Mouse (Mus musculus): ENCODE measurements around the gene Ddx28. TPM values are rescaled to one million over a fixed set of nuclear protein-coding genes. Genes with fewer than 3 reads are reported as not detected.
"Not testable (repeated sequence)": the region's sequence is repeated elsewhere in the genome, so short reads cannot be mapped to it uniquely, and the experiment has no call there.

Ddx28 gene
- polyA plus RNA-seq, 1 experiment from 2014 or later = 19.7 TPM

DNA sequence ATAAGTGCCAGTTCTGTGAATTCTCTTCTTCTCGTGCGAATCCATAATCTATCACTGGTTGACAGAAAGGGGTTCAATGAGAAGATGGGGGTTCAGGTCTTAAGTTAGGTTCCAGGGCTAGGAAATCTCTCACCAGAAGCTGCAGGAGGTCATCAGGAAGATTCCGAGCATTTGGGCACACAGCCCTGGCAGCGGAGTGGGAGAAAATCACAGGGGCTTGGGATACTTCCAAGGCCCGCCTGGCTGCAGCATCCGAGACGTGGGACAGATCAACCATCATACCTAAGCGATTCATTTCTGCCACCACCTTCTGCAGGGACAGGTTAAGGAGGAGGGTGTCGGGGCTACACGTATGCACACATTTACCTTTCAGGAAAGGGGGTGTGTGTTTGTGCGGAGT lies 23.1 kb downstream of the Ddx28 start:
- no peaks in the 10 kb centered on the region; the same call in 1 of the 2 replicates for H3K27me3 ChIP-seq
- 87% methylated on average over 11 of the region's 11 CpGs for WGBS
- no peak for ATAC-seq (ENCODE audit: low FRiP score, low read depth)
- no peak overlapping the region for H3K4me3 ChIP-seq
- no peaks in the 10 kb centered on the region for H3K36me3 ChIP-seq
- no peaks in the 10 kb centered on the region for H3K4me1 ChIP-seq
- H3K9me3 ChIP-seq = no peaks in the 10 kb centered on the region
- no peak overlapping the region for H3K27ac ChIP-seq
- no peak overlapping the region for H3K9ac ChIP-seq
- H3K4me2 ChIP-seq (replicated peaks) = no peak overlapping the region

DNA sequence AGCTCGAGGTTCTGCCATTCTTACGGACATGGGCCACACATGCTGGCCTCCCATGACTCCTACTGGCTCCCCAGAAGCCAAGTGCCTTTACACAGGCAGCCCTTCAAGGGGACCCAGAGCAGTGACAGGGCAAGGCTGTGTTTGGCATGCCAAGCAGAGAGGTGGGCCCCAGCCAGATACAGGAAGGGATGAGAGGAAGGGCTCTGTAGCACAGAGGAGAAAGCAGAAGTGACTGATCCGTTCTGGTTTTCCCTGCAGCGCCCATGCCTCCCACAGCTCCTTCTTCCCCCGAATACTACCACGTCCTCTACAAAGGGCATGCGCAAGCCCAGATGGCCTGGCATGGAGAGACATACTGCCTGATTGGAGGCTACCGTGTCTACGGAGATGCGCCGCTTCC lies 28.3 kb downstream of the Ddx28 start:
- H3K9ac ChIP-seq; H3K4me2 ChIP-seq (replicated peaks); ATAC-seq (ENCODE audit: low FRiP score, low read depth); H3K27me3 ChIP-seq; H3K4me1 ChIP-seq; H3K36me3 ChIP-seq; H3K4me3 ChIP-seq; H3K9me3 ChIP-seq; H3K27ac ChIP-seq: not testable (repeated sequence)
- 77% methylated on average over 11 of the region's 11 CpGs for WGBS

DNA sequence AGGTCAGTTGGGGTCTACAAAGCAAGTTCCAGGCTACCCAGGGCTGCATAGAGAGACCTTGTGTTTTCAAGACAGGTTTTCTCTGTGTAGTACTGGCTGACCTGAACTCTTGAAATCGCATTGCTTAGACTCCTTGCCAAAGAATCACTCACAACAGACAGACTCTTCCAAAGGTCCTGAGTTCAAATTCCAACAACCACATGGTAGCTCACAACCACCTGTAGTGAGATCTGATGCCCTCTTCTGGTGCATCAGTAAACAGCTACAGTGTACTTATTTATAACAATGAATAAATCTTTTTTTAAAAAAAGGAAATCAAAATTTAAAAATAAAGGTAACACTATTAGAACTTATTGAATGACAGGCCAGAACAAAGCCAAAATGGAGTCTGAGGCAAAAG lies 30.5 kb downstream of the Ddx28 start:
- Histone ChIP-seq H3K9me3 (0 out of 2 replicates have a peak, but pooled peaks cover 2% of the 10 kb centered on the region), H3K27ac (no peak overlapping the region), H3K36me3 (no peaks in the 10 kb centered on the region), H3K27me3 (no peaks in the 10 kb centered on the region), H3K4me1 (no peaks in the 10 kb centered on the region), H3K4me3 (no peak overlapping the region), H3K4me2 (replicated peaks) (no peak overlapping the region), H3K9ac (no peak overlapping the region)
- ATAC-seq (ENCODE audit: low FRiP score, low read depth) = no peak
- WGBS = 83% methylated on average over 1 of the region's 1 CpGs

- no peak within 1 kb of the TSS for H3K4me3 ChIP-seq
- H3K9me3 ChIP-seq = 0 out of 2 replicates have a peak, but pooled peaks cover 2% of the 10 kb centered on the region
- no peaks in the 10 kb centered on the region for H3K36me3 ChIP-seq
- no peak for ATAC-seq (ENCODE audit: low FRiP score, low read depth)
- H3K27ac ChIP-seq = no peak within 1 kb of the TSS
- H3K4me1 ChIP-seq = no peaks in the 10 kb centered on the region
- no peak within 1 kb of the TSS for H3K9ac ChIP-seq
- 92% methylated on average over 15 of the region's 15 CpGs for WGBS
- no peaks in the 10 kb centered on the region for H3K27me3 ChIP-seq
- no peak within 1 kb of the TSS for H3K4me2 ChIP-seq (replicated peaks)
Observed at GRCm38 (mm10) chr8:105979325-105979724, 32.4 kb downstream of the Ddx28 start, which contains the start of gene Dpep3. Gene Dpep3 (minus strand): TSS chr8:105979429.

- H3K27ac ChIP-seq = no peak overlapping the region
- H3K4me1 ChIP-seq = no peaks in the 10 kb centered on the region
- no peaks in the 10 kb centered on the region for H3K27me3 ChIP-seq
- no peak overlapping the region for H3K9ac ChIP-seq
- no peak overlapping the region for H3K4me3 ChIP-seq
- no peaks in the 10 kb centered on the region for H3K36me3 ChIP-seq
- WGBS = 59% methylated on average over 7 of the region's 7 CpGs
- 0 out of 2 replicates have a peak, but pooled peaks cover 2% of the 10 kb centered on the region for H3K9me3 ChIP-seq
- ATAC-seq (ENCODE audit: low FRiP score, low read depth) = no peak
- H3K4me2 ChIP-seq (replicated peaks) = no peak overlapping the region
Observed at GRCm38 (mm10) chr8:105975363-105975762, 36.3 kb downstream of the Ddx28 start.

DNA sequence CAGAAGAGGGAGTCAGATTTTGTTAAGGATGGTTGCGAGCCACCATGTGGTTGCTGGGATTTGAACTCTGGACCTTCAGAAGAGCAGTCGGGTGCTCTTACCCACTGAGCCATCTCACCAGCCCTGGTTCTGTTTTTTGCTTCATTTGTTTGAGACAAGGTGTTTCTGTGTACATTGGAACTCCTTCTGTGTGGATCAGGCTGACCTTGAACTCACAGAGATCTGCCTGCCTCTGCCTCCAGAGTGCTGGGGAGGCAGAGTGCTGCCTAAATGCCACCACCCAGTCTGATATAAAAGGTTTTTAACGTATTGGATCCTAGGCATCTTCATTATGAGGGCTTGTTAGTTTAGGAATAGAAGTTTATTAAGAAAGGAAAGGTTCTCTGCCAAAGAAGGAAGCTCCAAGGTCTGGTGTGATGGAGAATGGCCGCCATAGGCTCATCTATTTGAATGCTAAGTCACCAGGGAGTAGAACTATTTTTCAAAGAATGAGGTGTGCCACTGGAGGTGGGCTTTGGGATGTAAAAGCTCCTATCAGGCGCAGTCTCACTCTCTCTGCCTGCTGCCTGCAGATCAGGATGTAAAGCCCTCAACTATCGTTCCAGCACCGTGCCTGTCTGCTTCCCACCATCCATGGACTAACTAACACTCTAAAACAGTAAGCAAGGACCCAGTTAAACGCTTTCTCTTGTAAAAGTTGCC lies 40.5 kb downstream of the Ddx28 start:
- ATAC-seq (ENCODE audit: low FRiP score, low read depth) = no peak
- no peak overlapping the region for H3K9ac ChIP-seq
- peaks cover 11% of the 10 kb centered on the region for H3K4me1 ChIP-seq
- WGBS = 78% methylated on average over 8 of the region's 8 CpGs
- H3K27me3 ChIP-seq = no peaks in the 10 kb centered on the region
- no peak overlapping the region for H3K4me2 ChIP-seq (replicated peaks)
- no peaks in the 10 kb centered on the region for H3K9me3 ChIP-seq
- H3K27ac ChIP-seq = no peak overlapping the region
- no peak overlapping the region for H3K4me3 ChIP-seq
- H3K36me3 ChIP-seq = no peaks in the 10 kb centered on the region

DNA sequence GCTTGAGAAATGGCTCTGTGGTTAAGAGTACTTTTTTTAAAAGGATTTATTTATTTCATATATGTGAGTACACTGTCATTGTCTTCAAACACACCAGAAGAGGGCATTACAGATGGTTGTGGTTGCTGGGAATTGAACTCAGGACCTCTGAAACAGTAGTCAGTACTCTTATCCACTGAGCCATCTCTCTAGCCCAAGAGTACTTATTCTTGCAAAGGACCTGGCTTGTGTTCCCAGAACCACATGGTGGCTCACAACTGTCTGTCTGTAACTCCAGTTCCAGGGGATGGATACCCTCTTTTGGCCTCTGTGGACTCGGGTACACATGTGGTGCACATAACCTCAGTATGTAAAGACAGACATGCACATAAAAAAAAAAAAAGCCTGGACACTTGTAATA lies 42.3 kb downstream of the Ddx28 start:
- Histone ChIP-seq H3K36me3 (no peaks in the 10 kb centered on the region), H3K9me3 (no peaks in the 10 kb centered on the region), H3K27ac (no peak overlapping the region), H3K4me3 (no peak overlapping the region), H3K4me2 (replicated peaks) (no peak overlapping the region), H3K27me3 (no peaks in the 10 kb centered on the region), H3K9ac (no peak overlapping the region), H3K4me1 (peaks cover 21% of the 10 kb centered on the region)
- 84% methylated on average over 1 of the region's 1 CpGs for WGBS
- ATAC-seq (ENCODE audit: low FRiP score, low read depth) = no peak

GRCm38 (mm10) chr8:105966692-105967311 lies 44.9 kb downstream of the Ddx28 start:
- Histone ChIP-seq H3K9ac (no peak overlapping the region; the same call in 1 of the 2 replicates), H3K4me1 (peaks cover 40% of the 10 kb centered on the region), H3K4me3 (peak overlapping the region; percentile 81), H3K4me2 (replicated peaks) (peak overlapping the region; percentile 71), H3K9me3 (no peaks in the 10 kb centered on the region), H3K27ac (peak overlapping the region; percentile 63), H3K36me3 (no peaks in the 10 kb centered on the region), H3K27me3 (no peaks in the 10 kb centered on the region)
- WGBS = 5% methylated on average over 19 of the region's 19 CpGs
- peak; percentile 35; the same call in 1 of the 2 replicates for ATAC-seq (ENCODE audit: low FRiP score, low read depth)

GRCm38 (mm10) chr8:105965905-105966341 lies 45.8 kb downstream of the Ddx28 start, which contains the start of gene Slc12a4:
Gene Slc12a4 (minus strand): TSS chr8:105966097.
- peak within 1 kb of the TSS; percentile 81 for H3K4me3 ChIP-seq
- H3K9ac ChIP-seq = peak within 1 kb of the TSS; percentile 90
- no peaks in the 10 kb centered on the region for H3K36me3 ChIP-seq
- H3K9me3 ChIP-seq = no peaks in the 10 kb centered on the region
- H3K27me3 ChIP-seq = no peaks in the 10 kb centered on the region
- peak; percentile 88 for ATAC-seq (ENCODE audit: low FRiP score, low read depth)
- peak within 1 kb of the TSS; percentile 71 for H3K4me2 ChIP-seq (replicated peaks)
- under 1% methylated on average over 46 of the region's 47 CpGs for WGBS
- peak within 1 kb of the TSS; percentile 85 for H3K27ac ChIP-seq
- H3K4me1 ChIP-seq = peaks cover 40% of the 10 kb centered on the region

GRCm38 (mm10) chr8:105965266-105965904 lies 46.3 kb downstream of the Ddx28 start:
- WGBS = under 1% methylated on average over 40 of the region's 40 CpGs
- ATAC-seq (ENCODE audit: low FRiP score, low read depth) = peak; percentile 74
- H3K27me3 ChIP-seq = no peaks in the 10 kb centered on the region

GRCm38 (mm10) chr8:105964506-105965265 lies 47.0 kb downstream of the Ddx28 start:
- peak overlapping the region; percentile 85; the same call in 1 of the 2 replicates for H3K27ac ChIP-seq
- 58% methylated on average over 12 of the region's 12 CpGs for WGBS
- H3K4me2 ChIP-seq (replicated peaks) = peak overlapping the region; percentile 71
- peak overlapping the region; percentile 90 for H3K9ac ChIP-seq
- H3K36me3 ChIP-seq = peaks cover 10% of the 10 kb centered on the region
- H3K4me1 ChIP-seq = peaks cover 48% of the 10 kb centered on the region
- no peaks in the 10 kb centered on the region for H3K9me3 ChIP-seq
- ATAC-seq (ENCODE audit: low FRiP score, low read depth) = 0 out of 2 replicates have a peak, but pooled peaks have one; percentile 6
- H3K27me3 ChIP-seq = no peaks in the 10 kb centered on the region
- peak overlapping the region; percentile 81 for H3K4me3 ChIP-seq

More at GRCm38 (mm10) chr8:105965266-105965904, 46.3 kb downstream of the Ddx28 start:
- H3K4me2 ChIP-seq (replicated peaks) = peak overlapping the region; percentile 71
- peak overlapping the region; percentile 85 for H3K27ac ChIP-seq
- H3K9me3 ChIP-seq = no peaks in the 10 kb centered on the region
- H3K4me1 ChIP-seq = peaks cover 41% of the 10 kb centered on the region
- peak overlapping the region; percentile 90 for H3K9ac ChIP-seq
- H3K36me3 ChIP-seq = peaks cover 3% of the 10 kb centered on the region; the same call in 1 of the 2 replicates
- peak overlapping the region; percentile 81 for H3K4me3 ChIP-seq

All from limb, embryonic 13.5 days (tissue).